Mouse (Mus musculus) heart, adult 11 months (tissue): Measurements from ENCODE around the gene Cyp27a1.

Source experiments
- DNase-seq: peaks from one replicate; pipeline ENCODE4 v3.0.0; 2022

Gene Cyp27a1

GRCm38 (mm10) chr1:74719281-74719680 is 5.9 kb downstream of the Cyp27a1 start:
- no peak for DNase-seq

GRCm38 (mm10) chr1:74721657-74722056 is 8.3 kb downstream of the Cyp27a1 start:
- DNase-seq: no peak

- no peak for DNase-seq
Observed at GRCm38 (mm10) chr1:74723748-74724147, 10.4 kb downstream of the Cyp27a1 start.

- no peak for DNase-seq
Observed at GRCm38 (mm10) chr1:74726114-74726513, 12.7 kb downstream of the Cyp27a1 start.

GRCm38 (mm10) chr1:74726674-74727073 is 13.3 kb downstream of the Cyp27a1 start:
- no peak for DNase-seq

GRCm38 (mm10) chr1:74728446-74728845 is 15.1 kb downstream of the Cyp27a1 start:
- no peak for DNase-seq

- DNase-seq: no peak
Observed at GRCm38 (mm10) chr1:74736977-74737376, 23.6 kb downstream of the Cyp27a1 start.

GRCm38 (mm10) chr1:74737500-74737899 is 24.1 kb downstream of the Cyp27a1 start:
- DNase-seq: no peak

- peak; percentile 97 for DNase-seq
Observed at GRCm38 (mm10) chr1:74740846-74741245, 27.5 kb downstream of the Cyp27a1 start.

- DNase-seq: peak; percentile 91
Observed at GRCm38 (mm10) chr1:74747335-74747734, 34.0 kb downstream of the Cyp27a1 start.

- DNase-seq: peak; percentile 97
Observed at GRCm38 (mm10) chr1:74748643-74749271, 35.4 kb downstream of the Cyp27a1 start, which contains the start of gene Prkag3. TSS of gene Prkag3 (minus strand) at chr1:74749221.

- DNase-seq: peak; percentile 97
Observed at GRCm38 (mm10) chr1:74749301-74749700, 35.9 kb downstream of the Cyp27a1 start.

GRCm38 (mm10) chr1:74750683-74751082 is 37.3 kb downstream of the Cyp27a1 start:
- DNase-seq: peak; percentile 96

- DNase-seq: peak; percentile 92
Observed at GRCm38 (mm10) chr1:74752150-74752549, 38.8 kb downstream of the Cyp27a1 start.

GRCm38 (mm10) chr1:74752833-74753232 is 39.5 kb downstream of the Cyp27a1 start:
- no peak for DNase-seq

- DNase-seq: no peak
Observed at GRCm38 (mm10) chr1:74753266-74753974, 40.0 kb downstream of the Cyp27a1 start.

- DNase-seq: no peak
Observed at GRCm38 (mm10) chr1:74754175-74754785, 40.9 kb downstream of the Cyp27a1 start.

GRCm38 (mm10) chr1:74759773-74760172 is 46.4 kb downstream of the Cyp27a1 start:
- DNase-seq: peak; percentile 98

GRCm38 (mm10) chr1:74763081-74763480 is 49.7 kb downstream of the Cyp27a1 start:
- DNase-seq: peak; percentile 92

- DNase-seq: peak; percentile 90
Observed at GRCm38 (mm10) chr1:74770727-74771466, 57.5 kb downstream of the Cyp27a1 start.

- DNase-seq: peak; percentile 90
Observed at GRCm38 (mm10) chr1:74771467-74771844, 58.1 kb downstream of the Cyp27a1 start.

GRCm38 (mm10) chr1:74771845-74771930 is 58.3 kb downstream of the Cyp27a1 start, which contains the start of gene Wnt6:
TSS of gene Wnt6 (plus strand) at chr1:74771892.
- no peak for DNase-seq

GRCm38 (mm10) chr1:74771931-74772620 is 58.7 kb downstream of the Cyp27a1 start:
- peak; percentile 95 for DNase-seq
